Mouse (Mus musculus): ENCODE measurements at regions not wholly inside any gene's neighbourhood (a gene's known extent, or its start where the extent isn't known, plus 50 kb on each side); places are given as distances from the start of the nearest gene placed in this dataset.
A peak's percentile ranks its signal among the peaks of the same experiment; 100 is the strongest.

DNA sequence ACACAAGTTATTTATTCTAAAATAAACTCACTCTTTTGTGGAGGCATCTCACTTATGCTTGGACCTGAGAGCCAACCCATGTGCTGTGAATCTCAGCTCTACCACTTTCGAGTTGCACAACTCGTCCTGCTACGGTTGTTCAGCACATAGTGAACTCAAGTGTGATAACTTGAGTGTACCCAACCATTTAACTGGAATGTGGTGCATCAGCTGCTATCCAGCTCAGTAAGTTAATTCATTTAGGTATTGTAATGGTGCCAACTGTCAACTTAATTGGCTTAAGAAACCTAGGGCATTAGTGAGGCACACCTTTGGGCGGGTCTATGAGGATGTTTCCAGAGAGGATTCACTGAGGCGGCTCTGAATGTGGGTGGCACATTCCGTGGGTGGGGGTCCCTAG, 221.6 kb upstream of the Egln3 start:
- no peaks in the 10 kb centered on the region for H3K4me1 ChIP-seq (replicated peaks; ENCODE audit: control insufficient read depth, insufficient read depth, low read length)
- H3K9me3 ChIP-seq (ENCODE audit: control insufficient read depth, low read length), result no peaks in the 10 kb centered on the region
- no peak for ATAC-seq (ENCODE audit: low read depth)
- H3K27me3 ChIP-seq (ENCODE audit: control insufficient read depth, insufficient read depth, low read depth, low read length), result no peaks in the 10 kb centered on the region
- no peak overlapping the region for H3K4me2 ChIP-seq (ENCODE audit: low read depth, low read length)
- H3K36me3 ChIP-seq (ENCODE audit: control insufficient read depth, insufficient read depth, low read length), result no peaks in the 10 kb centered on the region
- WGBS, result 75% methylated on average over 6 of the region's 6 CpGs
- no peak overlapping the region for H3K27ac ChIP-seq (ENCODE audit: low read length)
- H3K4me3 ChIP-seq (ENCODE audit: low read length), result no peak overlapping the region
- no peak overlapping the region for H3K9ac ChIP-seq (ENCODE audit: low read length)

DNA sequence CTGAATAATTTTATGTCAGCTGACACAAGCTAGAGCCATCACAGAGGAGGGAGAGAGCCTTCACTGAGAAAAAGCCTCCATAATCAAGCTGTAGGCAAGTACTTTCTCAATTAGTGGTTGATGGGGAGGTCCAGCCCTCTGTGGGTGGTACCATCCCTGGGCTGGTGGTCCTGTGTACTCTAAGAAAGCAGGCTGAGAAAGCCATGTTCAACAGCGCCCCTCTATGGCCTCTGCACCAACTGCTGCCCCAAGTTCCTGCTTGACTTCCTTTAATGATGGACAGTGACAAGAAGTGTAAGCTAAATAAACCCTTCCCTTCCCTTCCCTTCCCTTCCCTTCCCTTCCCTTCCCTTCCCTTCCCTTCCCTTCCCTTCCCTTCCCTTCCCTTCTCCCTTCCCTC, 211.2 kb upstream of the Egln3 start:
- no peak overlapping the region for H3K27ac ChIP-seq (ENCODE audit: low read length)
- 55% methylated on average over 1 of the region's 1 CpGs for WGBS
- no peak overlapping the region for H3K4me3 ChIP-seq (ENCODE audit: low read length)
- no peaks in the 10 kb centered on the region for H3K4me1 ChIP-seq (replicated peaks; ENCODE audit: control insufficient read depth, insufficient read depth, low read length)
- H3K36me3 ChIP-seq (ENCODE audit: control insufficient read depth, insufficient read depth, low read length), result no peaks in the 10 kb centered on the region
- no peak overlapping the region for H3K4me2 ChIP-seq (ENCODE audit: low read depth, low read length)
- no peaks in the 10 kb centered on the region for H3K27me3 ChIP-seq (ENCODE audit: control insufficient read depth, insufficient read depth, low read depth, low read length)
- no peak overlapping the region for H3K9ac ChIP-seq (ENCODE audit: low read length)
- no peaks in the 10 kb centered on the region for H3K9me3 ChIP-seq (ENCODE audit: control insufficient read depth, low read length)
- ATAC-seq (ENCODE audit: low read depth), result no peak

DNA sequence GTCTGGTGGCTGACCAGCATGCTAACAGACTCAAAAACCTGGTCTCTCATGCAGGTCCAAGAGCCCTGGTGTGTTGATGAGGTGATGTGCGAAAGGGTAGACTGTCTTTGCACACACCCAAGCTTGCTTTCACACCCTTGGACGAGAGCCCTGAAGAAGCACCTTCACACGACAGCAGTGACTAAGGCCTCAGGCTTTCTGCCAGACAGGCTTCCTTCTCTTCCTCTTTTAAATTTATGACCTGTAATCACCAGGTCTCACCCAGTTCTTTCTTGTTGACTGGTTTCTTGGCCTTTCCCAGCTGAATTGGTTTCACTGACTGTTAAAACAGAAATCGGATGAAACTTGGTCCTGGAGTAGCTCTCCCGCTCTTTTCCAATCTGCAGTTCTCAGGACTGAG, 210.5 kb upstream of the Egln3 start:
- WGBS, result 65% methylated on average over 5 of the region's 5 CpGs
- Histone ChIP-seq H3K4me2 (ENCODE audit: low read depth, low read length) (no peak overlapping the region), H3K4me3 (ENCODE audit: low read length) (no peak overlapping the region), H3K27ac (ENCODE audit: low read length) (no peak overlapping the region), H3K9ac (ENCODE audit: low read length) (no peak overlapping the region), H3K4me1 (replicated peaks; ENCODE audit: control insufficient read depth, insufficient read depth, low read length) (no peaks in the 10 kb centered on the region), H3K36me3 (ENCODE audit: control insufficient read depth, insufficient read depth, low read length) (no peaks in the 10 kb centered on the region), H3K27me3 (ENCODE audit: control insufficient read depth, insufficient read depth, low read depth, low read length) (no peaks in the 10 kb centered on the region), H3K9me3 (ENCODE audit: control insufficient read depth, low read length) (no peaks in the 10 kb centered on the region)
- no peak for ATAC-seq (ENCODE audit: low read depth)

DNA sequence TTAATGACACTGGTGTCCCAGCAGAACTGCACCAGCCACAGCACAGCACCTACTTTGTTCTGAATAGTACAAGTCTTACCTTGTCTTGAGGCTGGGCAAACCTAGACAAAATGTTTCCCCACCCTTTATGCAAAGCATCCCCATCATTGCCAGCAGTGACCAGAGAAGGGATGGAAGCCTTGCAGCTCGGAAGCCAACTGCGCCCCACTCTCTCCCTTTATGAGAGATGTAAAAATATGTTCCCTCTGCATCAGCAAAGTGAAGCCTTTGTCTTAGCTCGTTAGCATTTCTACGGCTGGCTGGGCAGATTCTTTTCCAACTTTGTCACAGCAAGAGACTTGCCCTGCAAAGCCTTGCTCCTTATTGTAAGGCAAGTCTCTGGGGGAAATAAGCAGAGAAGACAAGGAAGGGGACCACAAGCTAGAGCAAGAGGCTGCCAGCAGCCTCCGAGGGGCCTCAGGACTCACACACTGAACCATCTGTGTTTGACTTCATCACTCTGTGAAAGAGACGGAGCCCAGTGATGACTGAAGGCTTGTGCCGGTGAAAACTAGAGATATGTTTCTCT, 206.5 kb upstream of the Egln3 start:
- Histone ChIP-seq H3K9ac (ENCODE audit: low read length) (no peak overlapping the region), H3K4me3 (ENCODE audit: low read length) (no peak overlapping the region), H3K36me3 (ENCODE audit: control insufficient read depth, insufficient read depth, low read length) (no peaks in the 10 kb centered on the region), H3K4me2 (ENCODE audit: low read depth, low read length) (no peak overlapping the region), H3K9me3 (ENCODE audit: control insufficient read depth, low read length) (no peaks in the 10 kb centered on the region), H3K4me1 (replicated peaks; ENCODE audit: control insufficient read depth, insufficient read depth, low read length) (peaks cover 3% of the 10 kb centered on the region; the same call in 1 of the 2 replicates), H3K27ac (ENCODE audit: low read length) (no peak overlapping the region), H3K27me3 (ENCODE audit: control insufficient read depth, insufficient read depth, low read depth, low read length) (no peaks in the 10 kb centered on the region)
- 73% methylated on average over 7 of the region's 7 CpGs for WGBS
- ATAC-seq (ENCODE audit: low read depth), result no peak

DNA sequence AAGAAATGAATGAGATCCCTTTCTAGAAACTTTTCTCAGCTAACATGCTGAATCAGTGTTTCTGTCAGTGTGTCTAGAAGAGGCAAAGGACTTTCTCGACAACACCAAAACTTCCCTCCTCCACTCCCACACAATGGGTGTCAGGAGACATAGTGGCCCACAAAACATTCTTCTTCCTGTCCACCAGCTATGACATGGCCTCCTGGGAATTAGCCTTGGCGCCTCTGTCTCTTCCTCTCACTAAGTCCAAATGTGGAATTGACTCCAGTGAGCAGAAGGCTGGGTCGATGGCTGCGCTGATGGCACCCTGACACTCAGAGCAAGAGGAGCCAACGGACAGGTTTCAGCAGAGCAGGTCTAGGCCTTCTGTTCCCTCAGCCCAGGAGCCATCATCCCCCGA, 205.2 kb upstream of the Egln3 start:
- Histone ChIP-seq H3K9me3 (ENCODE audit: control insufficient read depth, low read length) (no peaks in the 10 kb centered on the region), H3K4me1 (replicated peaks; ENCODE audit: control insufficient read depth, insufficient read depth, low read length) (peaks cover 10% of the 10 kb centered on the region), H3K27ac (ENCODE audit: low read length) (no peak overlapping the region), H3K9ac (ENCODE audit: low read length) (no peak overlapping the region), H3K4me2 (ENCODE audit: low read depth, low read length) (no peak overlapping the region), H3K27me3 (ENCODE audit: control insufficient read depth, insufficient read depth, low read depth, low read length) (no peaks in the 10 kb centered on the region), H3K36me3 (ENCODE audit: control insufficient read depth, insufficient read depth, low read length) (no peaks in the 10 kb centered on the region), H3K4me3 (ENCODE audit: low read length) (no peak overlapping the region)
- 76% methylated on average over 6 of the region's 6 CpGs for WGBS
- ATAC-seq (ENCODE audit: low read depth), result no peak

DNA sequence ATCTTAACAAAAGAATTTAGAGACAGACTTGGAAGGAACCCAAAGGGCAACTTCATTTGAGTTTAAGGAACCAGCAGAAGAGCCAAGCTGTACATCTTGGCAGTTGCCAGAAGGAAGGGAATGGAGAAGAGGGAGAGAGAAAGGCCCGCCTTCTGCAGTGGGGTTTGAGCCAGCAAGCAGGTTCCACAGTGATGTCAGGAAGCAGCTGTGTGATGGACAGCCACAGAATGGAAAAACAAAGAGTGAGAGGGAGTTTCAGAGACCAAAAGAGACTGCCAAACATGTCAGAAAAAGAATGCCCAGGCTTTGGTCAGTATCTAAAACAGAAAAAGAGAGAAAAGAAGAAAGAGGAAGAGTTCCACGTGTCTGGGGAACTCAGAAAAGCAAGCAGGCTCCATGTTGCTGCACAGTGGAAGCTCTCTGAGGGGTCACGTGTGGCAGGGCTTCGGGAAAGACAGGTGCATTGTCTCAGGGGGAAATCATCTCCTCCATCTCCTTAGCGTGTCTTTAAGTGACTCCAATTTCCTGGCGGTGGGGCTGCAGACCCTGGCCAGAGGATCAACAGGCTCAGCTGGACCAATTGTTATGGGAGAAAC, 203.7 kb upstream of the Egln3 start:
- ATAC-seq (ENCODE audit: low read depth), result no peak
- no peak overlapping the region for H3K9ac ChIP-seq (ENCODE audit: low read length)
- H3K9me3 ChIP-seq (ENCODE audit: control insufficient read depth, low read length), result no peaks in the 10 kb centered on the region
- H3K27me3 ChIP-seq (ENCODE audit: control insufficient read depth, insufficient read depth, low read depth, low read length), result no peaks in the 10 kb centered on the region
- H3K4me2 ChIP-seq (ENCODE audit: low read depth, low read length), result no peak overlapping the region
- no peak overlapping the region for H3K4me3 ChIP-seq (ENCODE audit: low read length)
- 49% methylated on average over 6 of the region's 6 CpGs for WGBS
- no peak overlapping the region for H3K27ac ChIP-seq (ENCODE audit: low read length)
- peaks cover 10% of the 10 kb centered on the region for H3K4me1 ChIP-seq (replicated peaks; ENCODE audit: control insufficient read depth, insufficient read depth, low read length)
- no peaks in the 10 kb centered on the region for H3K36me3 ChIP-seq (ENCODE audit: control insufficient read depth, insufficient read depth, low read length)

DNA sequence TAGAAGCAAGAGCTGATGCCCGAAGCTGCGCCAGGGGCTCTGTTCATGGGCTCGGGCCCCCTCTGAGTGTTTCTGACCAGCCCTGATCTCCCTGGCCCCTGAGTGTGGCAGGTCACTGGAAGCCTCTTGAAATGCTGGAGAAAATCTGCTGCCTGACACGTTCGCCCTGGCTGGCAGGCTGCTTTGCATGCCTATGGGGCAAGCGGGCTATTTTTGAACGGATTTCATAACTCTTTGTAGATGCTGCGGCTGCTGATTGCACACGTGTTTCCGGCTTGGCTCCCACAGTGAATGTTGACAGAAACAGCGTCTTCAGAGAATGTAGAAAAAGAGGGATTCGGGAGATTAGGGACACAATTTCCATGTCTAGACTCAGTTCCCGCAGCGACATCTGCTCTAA, 201.4 kb upstream of the Egln3 start:
- H3K27me3 ChIP-seq (ENCODE audit: control insufficient read depth, insufficient read depth, low read depth, low read length), result no peaks in the 10 kb centered on the region
- H3K9me3 ChIP-seq (ENCODE audit: control insufficient read depth, low read length), result no peaks in the 10 kb centered on the region
- H3K4me3 ChIP-seq (ENCODE audit: low read length), result peak overlapping the region; percentile 22
- H3K27ac ChIP-seq (ENCODE audit: low read length), result peak overlapping the region; percentile 40
- H3K36me3 ChIP-seq (ENCODE audit: control insufficient read depth, insufficient read depth, low read length), result no peaks in the 10 kb centered on the region
- WGBS, result 28% methylated on average over 14 of the region's 14 CpGs
- peaks cover 10% of the 10 kb centered on the region for H3K4me1 ChIP-seq (replicated peaks; ENCODE audit: control insufficient read depth, insufficient read depth, low read length)
- peak; percentile 90 for ATAC-seq (ENCODE audit: low read depth)
- no peak overlapping the region for H3K9ac ChIP-seq (ENCODE audit: low read length)
- H3K4me2 ChIP-seq (ENCODE audit: low read depth, low read length), result peak overlapping the region; percentile 40

DNA sequence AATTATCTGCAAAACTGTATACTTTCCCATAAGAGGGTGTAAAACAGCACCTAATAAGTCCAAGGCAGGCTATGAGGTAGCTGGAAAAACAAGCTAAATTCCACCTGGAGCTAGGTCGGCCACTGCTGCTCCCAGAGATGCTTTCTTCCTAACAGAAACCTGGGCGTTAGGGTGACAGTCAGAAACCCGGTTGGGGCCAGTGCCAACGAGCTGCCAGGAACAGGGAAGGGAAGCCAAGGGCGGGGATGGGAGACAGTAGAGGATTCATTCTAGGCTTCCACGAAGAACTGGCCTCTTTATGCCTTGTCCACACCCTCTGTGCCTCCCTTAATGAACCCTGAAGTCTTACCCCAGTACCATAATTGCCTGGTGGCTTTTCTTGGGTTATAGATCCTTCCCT, 198.9 kb upstream of the Egln3 start:
- H3K27me3 ChIP-seq (ENCODE audit: control insufficient read depth, insufficient read depth, low read depth, low read length), result no peaks in the 10 kb centered on the region
- 76% methylated on average over 6 of the region's 6 CpGs for WGBS
- H3K36me3 ChIP-seq (ENCODE audit: control insufficient read depth, insufficient read depth, low read length), result no peaks in the 10 kb centered on the region
- H3K4me3 ChIP-seq (ENCODE audit: low read length), result no peak overlapping the region
- peaks cover 14% of the 10 kb centered on the region for H3K4me1 ChIP-seq (replicated peaks; ENCODE audit: control insufficient read depth, insufficient read depth, low read length)
- no peak overlapping the region for H3K4me2 ChIP-seq (ENCODE audit: low read depth, low read length)
- H3K27ac ChIP-seq (ENCODE audit: low read length), result no peak overlapping the region
- H3K9ac ChIP-seq (ENCODE audit: low read length), result no peak overlapping the region
- ATAC-seq (ENCODE audit: low read depth), result no peak
- no peaks in the 10 kb centered on the region for H3K9me3 ChIP-seq (ENCODE audit: control insufficient read depth, low read length)

DNA sequence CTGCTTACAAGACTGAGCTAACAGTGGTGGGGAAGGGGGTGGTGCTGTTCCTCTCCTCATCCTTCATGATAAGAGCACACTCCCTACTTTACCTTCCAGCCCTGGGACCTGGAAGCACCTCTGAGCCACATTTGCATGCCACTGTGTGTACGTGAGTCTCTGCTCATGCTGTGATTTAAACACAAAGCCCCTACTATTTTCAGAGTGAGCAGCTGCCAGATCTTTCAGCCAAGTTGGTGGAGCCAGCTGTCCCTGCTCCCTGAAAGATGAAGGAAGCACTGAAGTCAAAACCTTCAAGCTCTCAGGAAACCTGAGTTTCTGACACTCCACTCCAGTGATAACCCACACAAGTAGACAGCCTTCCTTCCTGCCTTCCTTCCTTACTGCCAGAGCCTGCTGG, 198.0 kb upstream of the Egln3 start:
- no peaks in the 10 kb centered on the region for H3K9me3 ChIP-seq (ENCODE audit: control insufficient read depth, low read length)
- H3K9ac ChIP-seq (ENCODE audit: low read length), result no peak overlapping the region
- no peak overlapping the region for H3K4me3 ChIP-seq (ENCODE audit: low read length)
- peaks cover 23% of the 10 kb centered on the region for H3K4me1 ChIP-seq (replicated peaks; ENCODE audit: control insufficient read depth, insufficient read depth, low read length)
- H3K36me3 ChIP-seq (ENCODE audit: control insufficient read depth, insufficient read depth, low read length), result no peaks in the 10 kb centered on the region
- no peak overlapping the region for H3K4me2 ChIP-seq (ENCODE audit: low read depth, low read length)
- H3K27ac ChIP-seq (ENCODE audit: low read length), result no peak overlapping the region
- no peak for ATAC-seq (ENCODE audit: low read depth)
- H3K27me3 ChIP-seq (ENCODE audit: control insufficient read depth, insufficient read depth, low read depth, low read length), result no peaks in the 10 kb centered on the region
- 40% methylated on average over 1 of the region's 1 CpGs for WGBS

DNA sequence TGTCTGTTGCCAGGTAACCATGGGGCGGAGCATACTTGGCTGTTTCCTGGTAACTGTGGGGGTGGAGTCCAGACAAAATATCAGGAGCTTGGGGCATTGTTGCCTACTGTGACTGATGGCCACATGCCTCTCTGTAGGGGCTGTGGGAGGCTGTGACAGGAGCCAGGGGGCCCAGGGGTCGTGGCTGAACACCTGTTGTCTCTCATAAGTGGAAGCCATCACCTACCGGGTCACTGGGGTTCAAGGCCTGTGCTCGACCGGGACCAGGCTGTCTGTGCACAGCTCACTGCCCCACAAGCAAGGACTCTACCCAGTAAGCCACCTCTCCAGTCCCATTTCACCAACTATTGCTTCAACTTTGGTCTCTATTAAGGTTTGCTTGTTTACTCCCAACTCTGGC, 196.4 kb upstream of the Egln3 start:
- Histone ChIP-seq H3K4me1 (replicated peaks; ENCODE audit: control insufficient read depth, insufficient read depth, low read length) (peaks cover 20% of the 10 kb centered on the region), H3K9ac (ENCODE audit: low read length) (no peak overlapping the region), H3K36me3 (ENCODE audit: control insufficient read depth, insufficient read depth, low read length) (no peaks in the 10 kb centered on the region), H3K27me3 (ENCODE audit: control insufficient read depth, insufficient read depth, low read depth, low read length) (no peaks in the 10 kb centered on the region), H3K9me3 (ENCODE audit: control insufficient read depth, low read length) (peaks cover 2% of the 10 kb centered on the region; the same call in 1 of the 2 replicates), H3K4me3 (ENCODE audit: low read length) (no peak overlapping the region), H3K27ac (ENCODE audit: low read length) (no peak overlapping the region), H3K4me2 (ENCODE audit: low read depth, low read length) (no peak overlapping the region)
- WGBS, result 60% methylated on average over 5 of the region's 5 CpGs
- no peak for ATAC-seq (ENCODE audit: low read depth)

Measured in lung, embryonic 16.5 days (tissue).